Mouse (Mus musculus) CH12.LX (cell line): ENCODE results near the gene Tacc2. TPM values are rescaled to one million over a fixed set of nuclear protein-coding genes. Genes with fewer than 3 reads are reported as not detected.
"Not testable (repeated sequence)": the region's sequence is repeated elsewhere in the genome, so short reads cannot be mapped to it uniquely, and the experiment has no call there.

Experiments
- DNase-seq: peaks from one replicate; pipeline ENCODE4 v3.0.0-alpha.2; 2013; ENCODE audit errors: extremely low read depth
- H3K27ac ChIP-seq: 2 replicates; pipeline ENCODE4 v1.5.1; 2012; ENCODE audit warnings: low read depth, mild to moderate bottlenecking, control low read depth, moderate library complexity; ENCODE audit not compliant: insufficient read depth
- H3K27me3 ChIP-seq: replicated peaks from 2 replicates; pipeline ENCODE3; 2012; ENCODE audit warnings: inconsistent platforms
- H3K36me3 ChIP-seq, 2 experiments: replicated peaks in 1 of 2; 2 replicates each; pipeline versions ENCODE3 to v1.6.1; 2012; ENCODE audit warnings: inconsistent platforms in 1 of 2, low read length in 1 of 2, mild to moderate bottlenecking in 1 of 2, mixed read lengths in 1 of 2, moderate library complexity in 1 of 2; ENCODE audit not compliant: control insufficient read depth in 1 of 2, insufficient read depth in 1 of 2
- H3K4me1 ChIP-seq, 2 experiments: 2 replicates each; pipeline ENCODE4 v1.6.1; 2012; ENCODE audit warnings: inconsistent platforms in 1 of 2, moderate library complexity in 1 of 2; ENCODE audit not compliant: insufficient read depth in 2 of 2, control insufficient read depth in 1 of 2
- H3K4me2 ChIP-seq: 2 replicates; pipeline ENCODE4 v1.6.1; 2012; ENCODE audit warnings: low read depth, mild to moderate bottlenecking, control low read depth; ENCODE audit not compliant: poor library complexity, insufficient read depth, severe bottlenecking
- H3K4me3 ChIP-seq, 3 experiments: fragments of 150-350 bp in 1 of 3; sonication (generic) in 1 of 3; replicated peaks in 1 of 3; 2 replicates each; pipeline versions ENCODE3 to v1.5.1; 2011 to 2012; ENCODE audit warnings: low read depth in 2 of 3, low read length in 2 of 3, mild to moderate bottlenecking in 2 of 3, moderate library complexity in 2 of 3, control low read depth in 1 of 3, improper control_type of control experiment in 1 of 3, inconsistent platforms in 1 of 3, mixed read lengths in 1 of 3; ENCODE audit not compliant: poor library complexity in 1 of 3
- H3K79me2 ChIP-seq: replicated peaks from 2 replicates; pipeline ENCODE4 v1.6.1; 2012; ENCODE audit warnings: mild to moderate bottlenecking, moderate library complexity; ENCODE audit not compliant: control insufficient read depth, poor library complexity, insufficient read depth, severe bottlenecking; ENCODE audit errors: extremely low read depth
- H3K9ac ChIP-seq: 2 replicates; pipeline ENCODE4 v1.6.1; 2012; ENCODE audit warnings: low read depth, mild to moderate bottlenecking, control low read depth, moderate library complexity; ENCODE audit not compliant: insufficient read depth
- H3K9me3 ChIP-seq: replicated peaks from 2 replicates; pipeline ENCODE3; 2012; ENCODE audit warnings: low read length, inconsistent platforms, mixed read lengths
- BHLHE40 ChIP-seq: IDR thresholded peaks from 2 replicates; pipeline ENCODE4 v1.6.1; 2011; ENCODE audit warnings: mild to moderate bottlenecking, low read depth, low read length, improper control_type of control experiment
- CTCF ChIP-seq, 2 experiments: IDR thresholded peaks in 1 of 2; conservative IDR thresholded peaks in 1 of 2; 2 replicates each; pipeline ENCODE4 v1.5.1; 2011 to 2012; ENCODE audit warnings: low read depth in 2 of 2, low read length in 2 of 2, improper control_type of control experiment in 1 of 2, inconsistent platforms in 1 of 2, mild to moderate bottlenecking in 1 of 2, moderate library complexity in 1 of 2
- ELF1 ChIP-seq: IDR thresholded peaks from 2 replicates; pipeline ENCODE4 v1.6.1; 2014; ENCODE audit warnings: low read depth, mild to moderate bottlenecking, inconsistent platforms, low read length, improper control_type of control experiment
- EP300 ChIP-seq: IDR thresholded peaks from 2 replicates; pipeline ENCODE4 v1.6.1; 2011; ENCODE audit warnings: low read length, improper control_type of control experiment
- ETS1 ChIP-seq: conservative IDR thresholded peaks from 2 replicates; pipeline ENCODE4 v1.6.1; 2012; ENCODE audit warnings: low read depth, mild to moderate bottlenecking, inconsistent platforms, low read length, improper control_type of control experiment, moderate library complexity
- IRF4 ChIP-seq: IDR thresholded peaks from 2 replicates; pipeline ENCODE4 v1.6.1; 2014; ENCODE audit warnings: low read depth, mild to moderate bottlenecking, inconsistent platforms, low read length, improper control_type of control experiment
- KAT2A ChIP-seq: IDR thresholded peaks from 2 replicates; pipeline ENCODE4 v1.6.1; 2012; ENCODE audit warnings: low read length, improper control_type of control experiment, inconsistent platforms; ENCODE audit not compliant: insufficient replicate concordance
- MAFK ChIP-seq: IDR thresholded peaks from 2 replicates; pipeline ENCODE4 v1.6.1; 2011; ENCODE audit warnings: low read length, improper control_type of control experiment; ENCODE audit not compliant: insufficient replicate concordance
- MAZ ChIP-seq: IDR thresholded peaks from 2 replicates; pipeline ENCODE4 v1.6.1; 2012; ENCODE audit warnings: low read depth, mild to moderate bottlenecking, inconsistent platforms, low read length, improper control_type of control experiment, moderate library complexity
- NRF1 ChIP-seq: IDR thresholded peaks from 2 replicates; pipeline ENCODE4 v1.6.1; 2014; ENCODE audit warnings: low read depth, mild to moderate bottlenecking, inconsistent platforms, low read length, improper control_type of control experiment, moderate library complexity
- PAX5 ChIP-seq: IDR thresholded peaks from 2 replicates; pipeline ENCODE4 v1.6.1; 2012; ENCODE audit warnings: low read length, inconsistent platforms, mixed read lengths
- POLR2AphosphoS2 ChIP-seq: IDR thresholded peaks from 2 replicates; pipeline ENCODE4 v1.6.1; 2011; ENCODE audit warnings: low read depth, low read length, improper control_type of control experiment
- RAD21 ChIP-seq: IDR thresholded peaks from 2 replicates; pipeline ENCODE4 v1.6.1; 2011; ENCODE audit warnings: low read depth, mild to moderate bottlenecking, low read length, improper control_type of control experiment, moderate library complexity
- TBP ChIP-seq: conservative IDR thresholded peaks from 2 replicates; pipeline ENCODE4 v1.6.1; 2011; ENCODE audit warnings: low read depth, low read length, improper control_type of control experiment
- TCF12 ChIP-seq: IDR thresholded peaks from 2 replicates; pipeline ENCODE4 v1.6.1; 2014; ENCODE audit warnings: low read depth, mild to moderate bottlenecking, inconsistent platforms, low read length, improper control_type of control experiment
- UBTF ChIP-seq: IDR thresholded peaks from 2 replicates; pipeline ENCODE4 v1.6.1; 2012; ENCODE audit warnings: low read depth, mild to moderate bottlenecking, inconsistent platforms, low read length, improper control_type of control experiment, moderate library complexity
- ZC3H11A ChIP-seq: IDR thresholded peaks from 2 replicates; pipeline ENCODE4 v1.6.1; 2012; ENCODE audit warnings: low read depth, mild to moderate bottlenecking, inconsistent platforms, low read length, improper control_type of control experiment
- ZKSCAN1 ChIP-seq: IDR thresholded peaks from 2 replicates; pipeline ENCODE4 v1.6.1; 2012; ENCODE audit warnings: low read depth, inconsistent platforms, low read length, improper control_type of control experiment, borderline replicate concordance
- dilution Hi-C: fragments of 300-500 bp; cut with MboI; formaldehyde crosslinking; loops from 2 replicates; pipeline ENCODE4 v1.14.3; 2020; ENCODE audit warnings: low sequenced_read_pairs; ENCODE audit not compliant: extremely low pct_unique_long_range_greater_than_20kb, extremely low pct_ligation_motif_present
- in situ Hi-C: fragments of 300-500 bp; cut with MboI; formaldehyde crosslinking; loops from 3 replicates; pipeline ENCODE4 v1.14.3; 2019; ENCODE audit warnings: low sequenced_read_pairs, low pct_ligation_motif_present, low pct_unique_long_range_greater_than_20kb, mixed read lengths
- polyA plus RNA-seq: library from polyadenylated mRNA; unstranded; fragments of >175 nt; gene quantifications from 2 replicates; pipeline ENCODE4 v1.2.1, GENCODE M21; 2012; ENCODE audit warnings: low read depth; ENCODE audit not compliant: insufficient read length
- total RNA-seq, 2 experiments: library from RNA; depleted of rRNA; stranded (reverse); fragments of 300-350 nt in 1 of 2; fragments of >200 nt in 1 of 2; gene quantifications; 2 replicates each; pipeline ENCODE4 v1.2.3; 2012 to 2014

Gene Tacc2
- total and polyA plus RNA-seq, 3 experiments: 0.13 to 0.41 TPM; not detected in 1

- H3K27ac ChIP-seq, dilution Hi-C loops, H3K36me3 ChIP-seq, H3K79me2 ChIP-seq, H3K4me1 ChIP-seq, H3K4me2 ChIP-seq, H3K9me3 ChIP-seq, H3K4me3 ChIP-seq, H3K9ac ChIP-seq, in situ Hi-C loops, DNase-seq: not testable (repeated sequence)
- H3K27me3 ChIP-seq: peaks cover 32% of the 10 kb centered on the region
- 0 out of 2 replicates have a peak, but pooled peaks have one; percentile 9 for TF ChIP-seq BHLHE40
These were observed 19.0 kb downstream of the Tacc2 start for GRCm38 (mm10) chr7:130596079-130596855.

DNA sequence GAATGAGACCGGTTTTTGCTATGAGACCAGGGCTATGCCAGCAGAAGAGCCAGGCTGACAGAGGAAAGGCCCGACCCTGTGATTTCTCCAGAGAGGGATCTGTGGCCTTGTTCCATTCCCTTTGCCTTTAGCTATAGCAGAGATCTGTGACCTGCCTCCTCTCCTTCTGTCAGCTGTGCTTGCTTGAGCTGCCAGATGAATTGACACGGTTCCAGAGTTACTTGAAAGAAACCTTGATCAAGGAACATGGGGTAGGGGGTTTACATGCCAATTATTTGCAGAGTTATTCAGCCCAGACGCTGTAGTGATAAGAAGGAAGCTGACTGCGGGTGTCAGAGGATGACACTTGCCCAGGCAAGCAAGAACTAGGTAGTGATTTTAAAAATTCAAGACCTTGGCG lies 20.3 kb downstream of the Tacc2 start:
- no peak overlapping the region for H3K27ac ChIP-seq
- no peaks in the 10 kb centered on the region for H3K9me3 ChIP-seq
- no peak for DNase-seq
- peaks cover 43% of the 10 kb centered on the region for H3K27me3 ChIP-seq
- H3K36me3 ChIP-seq: no peaks in the 10 kb centered on the region
- no peak overlapping the region for H3K4me3 ChIP-seq
- no peak overlapping the region for H3K9ac ChIP-seq
- in situ Hi-C loops (no loop called here), dilution Hi-C loops (no loop called here)
- H3K4me1 ChIP-seq: no peaks in the 10 kb centered on the region
- TF ChIP-seq MAFK (no peak), ELF1 (no peak), MAZ (no peak)
- no peak overlapping the region for H3K4me2 ChIP-seq
- no peaks in the 10 kb centered on the region for H3K79me2 ChIP-seq

DNA sequence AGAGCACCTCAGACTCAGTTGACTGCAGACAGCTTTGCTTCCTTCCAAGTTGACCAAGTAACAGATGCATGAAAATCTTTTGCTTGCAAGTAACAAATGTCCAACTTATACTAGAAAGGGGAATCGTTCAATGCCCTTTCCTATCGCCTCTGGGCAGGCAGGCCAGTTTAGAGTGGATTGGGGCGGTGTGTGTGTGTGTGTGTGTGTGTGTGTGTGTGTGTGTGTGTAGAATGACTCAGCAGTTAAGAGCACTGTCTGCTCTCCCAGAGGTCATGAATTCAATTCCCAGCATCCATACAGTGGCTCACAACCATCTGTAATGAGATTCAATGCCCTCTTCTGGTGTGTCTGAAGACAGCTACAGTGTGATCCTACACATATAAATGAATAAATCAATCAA lies 22.8 kb downstream of the Tacc2 start:
- Histone ChIP-seq H3K4me3 (no peak overlapping the region), H3K79me2 (no peaks in the 10 kb centered on the region), H3K9ac (no peak overlapping the region), H3K27me3 (peaks cover 60% of the 10 kb centered on the region), H3K27ac (no peak overlapping the region), H3K36me3 (no peaks in the 10 kb centered on the region), H3K9me3 (no peaks in the 10 kb centered on the region), H3K4me2 (no peak overlapping the region), H3K4me1 (no peaks in the 10 kb centered on the region)
- dilution Hi-C loops: no loop called here
- TF ChIP-seq ZC3H11A: no peak
- TF ChIP-seq TCF12: no peak
- TF ChIP-seq NRF1: no peak
- TF ChIP-seq EP300: no peak
- TF ChIP-seq POLR2AphosphoS2: no peak
- TF ChIP-seq ETS1: no peak
- TF ChIP-seq IRF4: no peak
- no peak for TF ChIP-seq RAD21
- no peak for TF ChIP-seq CTCF (conservative IDR thresholded peaks at IDR 0.05 in 1 of 2, IDR thresholded peaks at IDR 0.05 in 1 of 2; ENCODE audit: low read depth in 2 of 2, low read length in 2 of 2)
- no peak for TF ChIP-seq ZKSCAN1
- TF ChIP-seq MAFK: no peak
- no peak for TF ChIP-seq BHLHE40
- TF ChIP-seq ELF1: no peak
- TF ChIP-seq UBTF: no peak
- no peak for TF ChIP-seq PAX5
- no peak for TF ChIP-seq TBP
- no peak for TF ChIP-seq KAT2A
- DNase-seq: no peak
- in situ Hi-C loops: no loop called here
